Mouse (Mus musculus) stomach, embryonic 16.5 days (tissue): ENCODE results near the gene Gm28230. TPM values are rescaled to one million over a fixed set of nuclear protein-coding genes. Genes with fewer than 3 reads are reported as not detected.

Source experiments
- ATAC-seq: fragments of 200-750 bp; cut with Nextera tagmentation; 2 replicates; pipeline ENCODE4 v1.8.0; 2017; ENCODE audit warnings: moderate number of reproducible peaks, moderate TSS enrichment; ENCODE audit not compliant: insufficient read depth, low FRiP score
- H3K27ac ChIP-seq: fragments of 300-500 bp; sonication (generic); 2 replicates; pipeline ENCODE4 v1.5.1; 2014; ENCODE audit warnings: low read length
- H3K27me3 ChIP-seq: fragments of 300-500 bp; sonication (generic); 2 replicates; pipeline ENCODE4 v1.6.1; 2014; ENCODE audit warnings: low read length, control low read depth, mixed read lengths; ENCODE audit not compliant: control insufficient read depth, insufficient read depth
- H3K36me3 ChIP-seq: fragments of 300-500 bp; sonication (generic); 2 replicates; pipeline ENCODE4 v1.6.1; 2014; ENCODE audit warnings: low read length; ENCODE audit not compliant: control insufficient read depth, insufficient read depth
- H3K4me1 ChIP-seq: fragments of 300-500 bp; sonication (generic); 2 replicates; pipeline ENCODE4 v1.6.1; 2014; ENCODE audit warnings: low read length, control low read depth, mixed read lengths; ENCODE audit not compliant: control insufficient read depth, insufficient read depth
- H3K4me2 ChIP-seq: fragments of 300-500 bp; sonication (generic); 2 replicates; pipeline ENCODE4 v1.6.1; 2014; ENCODE audit warnings: low read depth, low read length, mixed read lengths
- H3K4me3 ChIP-seq: fragments of 300-500 bp; sonication (generic); replicated peaks from 2 replicates; pipeline ENCODE4 v1.5.1; 2014; ENCODE audit warnings: mild to moderate bottlenecking, low read length
- H3K9ac ChIP-seq: fragments of 300-500 bp; sonication (generic); 2 replicates; pipeline ENCODE4 v1.6.1; 2014; ENCODE audit warnings: low read length
- H3K9me3 ChIP-seq: fragments of 300-500 bp; sonication (generic); replicated peaks from 2 replicates; pipeline ENCODE4 v1.6.1; 2016; ENCODE audit warnings: low read length, control low read depth; ENCODE audit not compliant: control insufficient read depth
- WGBS: fragments of 180-500 bp; shearing (Covaris S2); extraction: QIAGEN DNeasy Blood & Tissue Kit; methylation state at CpG from one replicate; pipeline ENCODE4 v1.1.7; 2014; 5-methylcytosine and 5-hydroxymethylcytosine counted together
- polyA plus RNA-seq: library from polyadenylated mRNA; unstranded; fragments of >200 nt; fragmentation: Nextera tagmentation; extraction: Ambion mirVana; gene quantifications from 2 replicates; pipeline ENCODE4 v1.2.1, GENCODE M21; 2015

Gm28230 gene
- polyA plus RNA-seq, 1 experiment from 2014 or later = 0.13 TPM

DNA sequence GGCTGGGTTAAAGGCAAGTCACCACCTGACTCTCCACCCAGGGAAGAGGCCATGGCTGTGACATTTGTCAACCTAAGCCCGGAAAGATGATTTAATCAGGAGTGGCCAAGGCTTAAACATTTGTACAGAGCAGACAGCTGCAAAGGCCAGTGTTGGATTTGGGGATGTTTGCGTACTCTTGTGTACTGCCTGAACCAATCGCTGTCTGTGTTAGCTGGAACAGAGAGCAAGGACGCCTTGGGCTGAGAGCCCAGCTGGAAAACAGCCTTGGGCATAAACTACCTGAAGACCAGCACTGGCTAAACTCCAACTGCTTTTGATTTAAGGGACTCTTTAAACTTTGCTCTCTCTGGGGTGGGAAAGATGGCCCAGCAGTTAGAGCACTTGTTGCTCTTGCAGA is 17.9 kb upstream of the Gm28230 start:
- Histone ChIP-seq H3K36me3 (no peaks in the 10 kb centered on the region), H3K9ac (no peak overlapping the region), H3K4me2 (no peak overlapping the region), H3K4me1 (0 out of 2 replicates have a peak, but pooled peaks cover 5% of the 10 kb centered on the region), H3K27ac (no peak overlapping the region), H3K9me3 (no peaks in the 10 kb centered on the region), H3K27me3 (peaks cover 91% of the 10 kb centered on the region), H3K4me3 (no peak overlapping the region)
- 23% methylated on average over 4 of the region's 4 CpGs for WGBS
- ATAC-seq = no peak

- H3K27me3 ChIP-seq = peaks cover 88% of the 10 kb centered on the region
- WGBS = 14% methylated on average over 5 of the region's 5 CpGs
Measured at GRCm38 (mm10) chr2:74709465-74710419, 16.8 kb upstream of the Gm28230 start.

GRCm38 (mm10) chr2:74710929-74711543 is 15.5 kb upstream of the Gm28230 start:
- no peaks in the 10 kb centered on the region for H3K9me3 ChIP-seq
- no peak for ATAC-seq
- no peak overlapping the region for H3K9ac ChIP-seq
- H3K4me1 ChIP-seq = 0 out of 2 replicates have a peak, but pooled peaks cover 2% of the 10 kb centered on the region
- no peak overlapping the region for H3K27ac ChIP-seq
- 2% methylated on average over 16 of the region's 16 CpGs for WGBS
- H3K4me2 ChIP-seq = no peak overlapping the region
- H3K4me3 ChIP-seq = no peak overlapping the region; the same call in 1 of the 2 replicates
- H3K27me3 ChIP-seq = peaks cover 88% of the 10 kb centered on the region
- no peaks in the 10 kb centered on the region for H3K36me3 ChIP-seq

More at GRCm38 (mm10) chr2:74709465-74710419, 16.8 kb upstream of the Gm28230 start:
- H3K9me3 ChIP-seq = no peaks in the 10 kb centered on the region
- H3K36me3 ChIP-seq = no peaks in the 10 kb centered on the region
- H3K4me3 ChIP-seq = no peak overlapping the region
- H3K27ac ChIP-seq = no peak overlapping the region
- no peak overlapping the region for H3K4me2 ChIP-seq
- ATAC-seq = no peak
- no peak overlapping the region for H3K9ac ChIP-seq
- H3K4me1 ChIP-seq = 0 out of 2 replicates have a peak, but pooled peaks cover 5% of the 10 kb centered on the region

- H3K36me3 ChIP-seq = no peaks in the 10 kb centered on the region
- no peak within 1 kb of the TSS for H3K27ac ChIP-seq
- 0 out of 2 replicates have a peak, but pooled peaks cover 2% of the 10 kb centered on the region for H3K4me1 ChIP-seq
- no peaks in the 10 kb centered on the region for H3K9me3 ChIP-seq
- peak within 1 kb of the TSS; percentile 46 for H3K4me2 ChIP-seq
- H3K4me3 ChIP-seq = peak within 1 kb of the TSS; percentile 43
- H3K27me3 ChIP-seq = peaks cover 90% of the 10 kb centered on the region
- ATAC-seq = no peak
- WGBS = under 1% methylated on average over 65 of the region's 65 CpGs
- peak within 1 kb of the TSS; percentile 57 for H3K9ac ChIP-seq
Measured at GRCm38 (mm10) chr2:74711721-74712621, 14.6 kb upstream of the Gm28230 start, which contains the start of the genes Hoxd3 and Hoxd4. TSS of gene Hoxd3 (plus strand) at chr2:74711927. TSS of gene Hoxd4 (plus strand) at chr2:74711929.

DNA sequence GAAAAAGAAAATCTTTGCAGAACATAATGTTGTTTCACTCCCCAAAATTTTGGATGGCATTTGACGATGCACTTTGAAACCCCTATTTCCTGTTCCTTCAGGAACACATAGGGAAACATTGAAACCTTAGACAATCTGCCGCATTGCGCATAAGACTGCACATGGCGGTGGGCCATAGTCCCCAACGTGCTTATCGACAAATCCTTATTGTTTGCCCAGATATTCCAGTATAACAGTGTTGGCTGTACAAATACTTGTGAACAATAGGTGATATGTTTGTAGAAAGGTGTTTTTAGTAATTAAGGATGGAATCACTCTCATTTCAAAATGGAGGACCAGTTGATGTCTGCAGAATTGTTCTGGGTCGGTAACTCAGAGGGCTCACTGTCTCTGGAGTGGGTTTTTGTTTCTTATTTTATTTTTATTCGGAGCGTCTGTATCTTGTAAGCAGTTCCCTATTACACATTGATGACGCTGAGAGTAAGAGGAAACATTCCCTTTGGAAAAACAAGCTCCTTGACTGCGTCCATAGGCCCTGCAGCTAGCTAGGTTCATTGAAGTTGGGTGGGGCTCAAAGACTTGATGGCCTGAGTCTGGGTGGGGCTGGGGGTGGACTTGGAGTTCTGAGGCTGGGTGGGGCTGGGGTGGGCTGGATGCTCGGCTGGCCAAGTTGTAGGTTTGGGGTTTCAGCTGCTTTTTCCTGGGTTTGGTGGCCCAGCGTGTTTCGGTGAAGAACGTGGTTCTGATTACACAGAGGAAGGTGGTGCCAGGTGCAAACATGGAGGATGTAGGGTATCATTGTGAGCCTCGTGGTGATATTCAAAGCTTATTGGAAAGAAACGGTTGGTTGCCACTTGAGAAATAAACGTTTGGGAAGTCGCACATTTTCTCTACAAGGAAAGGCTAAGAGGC is 13.0 kb upstream of the Gm28230 start:
- no peak for ATAC-seq
- H3K9me3 ChIP-seq = no peaks in the 10 kb centered on the region
- 0 out of 2 replicates have a peak, but pooled peaks cover 2% of the 10 kb centered on the region for H3K4me1 ChIP-seq
- WGBS = 14% methylated on average over 19 of the region's 19 CpGs
- no peaks in the 10 kb centered on the region for H3K36me3 ChIP-seq
- H3K27me3 ChIP-seq = peaks cover 90% of the 10 kb centered on the region
- H3K9ac ChIP-seq = no peak overlapping the region
- no peak overlapping the region for H3K27ac ChIP-seq
- 0 out of 2 replicates have a peak overlapping the region, but pooled peaks have one; percentile 3 for H3K4me2 ChIP-seq
- no peak overlapping the region for H3K4me3 ChIP-seq

GRCm38 (mm10) chr2:74714156-74714789 is 12.3 kb upstream of the Gm28230 start:
- WGBS = 12% methylated on average over 18 of the region's 18 CpGs
- no peak overlapping the region for H3K9ac ChIP-seq

GRCm38 (mm10) chr2:74714881-74715280 is 11.6 kb upstream of the Gm28230 start:
- H3K4me3 ChIP-seq = no peak overlapping the region
- WGBS = 2% methylated on average over 14 of the region's 14 CpGs
- H3K9ac ChIP-seq = no peak overlapping the region

More at GRCm38 (mm10) chr2:74714156-74714789, 12.3 kb upstream of the Gm28230 start:
- H3K27ac ChIP-seq = no peak overlapping the region
- no peak overlapping the region for H3K4me2 ChIP-seq
- peaks cover 89% of the 10 kb centered on the region for H3K27me3 ChIP-seq
- no peak overlapping the region for H3K4me3 ChIP-seq
- ATAC-seq = no peak
- H3K4me1 ChIP-seq = 0 out of 2 replicates have a peak, but pooled peaks cover 2% of the 10 kb centered on the region
- no peaks in the 10 kb centered on the region for H3K9me3 ChIP-seq
- H3K36me3 ChIP-seq = no peaks in the 10 kb centered on the region

More at GRCm38 (mm10) chr2:74714881-74715280, 11.6 kb upstream of the Gm28230 start:
- Histone ChIP-seq H3K9me3 (no peaks in the 10 kb centered on the region), H3K4me2 (no peak overlapping the region), H3K4me1 (0 out of 2 replicates have a peak, but pooled peaks cover 2% of the 10 kb centered on the region), H3K27ac (0 out of 2 replicates have a peak overlapping the region, but pooled peaks have one; percentile 1), H3K27me3 (peaks cover 89% of the 10 kb centered on the region), H3K36me3 (no peaks in the 10 kb centered on the region)
- no peak for ATAC-seq
